Mouse (Mus musculus): ENCODE results near the gene Areg. TPM values are rescaled to one million over a fixed set of nuclear protein-coding genes. Genes with fewer than 3 reads are reported as not detected.
A peak's percentile ranks its signal among the peaks of the same experiment; 100 is the strongest.

The Areg gene
- polyA plus RNA-seq (2015; fragmentation: Nextera tagmentation; extraction: Ambion mirVana) = 0.14 and 0.34 TPM in 2 replicates

- WGBS = under 1% methylated on average over 44 of the region's 44 CpGs
- H3K27me3 ChIP-seq (ENCODE audit: insufficient read depth, low read length) = peaks cover 3% of the 10 kb centered on the region; the same call in 1 of the 2 replicates
Observed at GRCm38 (mm10) chr5:91139446-91139873, at the start of gene Areg. TSS of gene Areg (plus strand) at chr5:91139599.

GRCm38 (mm10) chr5:91090301-91090700, 49.1 kb upstream of the Areg start:
- H3K4me1 ChIP-seq (replicated peaks; ENCODE audit: insufficient read depth, low read length) = no peaks in the 10 kb centered on the region
- no peaks in the 10 kb centered on the region for H3K27me3 ChIP-seq (ENCODE audit: insufficient read depth, low read length)
- no peak overlapping the region for H3K9ac ChIP-seq (ENCODE audit: low read depth, low read length)
- H3K4me2 ChIP-seq (ENCODE audit: low read length) = no peak overlapping the region
- H3K9me3 ChIP-seq (replicated peaks; ENCODE audit: low read length) = no peaks in the 10 kb centered on the region
- H3K27ac ChIP-seq = no peak overlapping the region
- no peaks in the 10 kb centered on the region for H3K36me3 ChIP-seq (ENCODE audit: insufficient read depth, low read length)
- ATAC-seq (replicated peaks; ENCODE audit: low FRiP score, low read depth) = no peak
- 71% methylated on average over 3 of the region's 3 CpGs for WGBS
- no peak for DNase-seq (ENCODE audit: low spot score)
- TF ChIP-seq CTCF (IDR thresholded peaks at IDR 0.05; ENCODE audit: low read depth) = no peak
- H3K4me3 ChIP-seq (replicated peaks; ENCODE audit: low read depth, low read length) = no peak overlapping the region

More at GRCm38 (mm10) chr5:91139446-91139873, at the start of gene Areg:
- Histone ChIP-seq H3K36me3 (ENCODE audit: insufficient read depth, low read length) (no peaks in the 10 kb centered on the region), H3K4me2 (ENCODE audit: low read length) (peak within 1 kb of the TSS; percentile 80), H3K9ac (ENCODE audit: low read depth, low read length) (no peak within 1 kb of the TSS), H3K4me3 (replicated peaks; ENCODE audit: low read depth, low read length) (peak within 1 kb of the TSS; percentile 39), H3K9me3 (replicated peaks; ENCODE audit: low read length) (no peaks in the 10 kb centered on the region), H3K27ac (no peak within 1 kb of the TSS), H3K4me1 (replicated peaks; ENCODE audit: insufficient read depth, low read length) (no peaks in the 10 kb centered on the region)
- DNase-seq (ENCODE audit: low spot score) (peak; percentile 49), ATAC-seq (replicated peaks; ENCODE audit: low FRiP score, low read depth) (peak; percentile 81)
- peak; percentile 38; the same call in 1 of the 2 replicates for TF ChIP-seq CTCF (IDR thresholded peaks at IDR 0.05; ENCODE audit: low read depth)

GRCm38 (mm10) chr5:91097911-91098614, 41.3 kb upstream of the Areg start:
- 84% methylated on average over 10 of the region's 10 CpGs for WGBS
- Histone ChIP-seq H3K9me3 (replicated peaks; ENCODE audit: low read length) (no peaks in the 10 kb centered on the region), H3K27ac (no peak overlapping the region), H3K36me3 (ENCODE audit: insufficient read depth, low read length) (no peaks in the 10 kb centered on the region), H3K4me3 (replicated peaks; ENCODE audit: low read depth, low read length) (no peak overlapping the region), H3K27me3 (ENCODE audit: insufficient read depth, low read length) (no peaks in the 10 kb centered on the region), H3K9ac (ENCODE audit: low read depth, low read length) (no peak overlapping the region), H3K4me2 (ENCODE audit: low read length) (no peak overlapping the region), H3K4me1 (replicated peaks; ENCODE audit: insufficient read depth, low read length) (no peaks in the 10 kb centered on the region)
- TF ChIP-seq CTCF (IDR thresholded peaks at IDR 0.05; ENCODE audit: low read depth) = no peak
- DNase-seq (ENCODE audit: low spot score) (no peak), ATAC-seq (replicated peaks; ENCODE audit: low FRiP score, low read depth) (no peak)

GRCm38 (mm10) chr5:91101742-91102141, 37.7 kb upstream of the Areg start:
- no peaks in the 10 kb centered on the region for H3K4me1 ChIP-seq (replicated peaks; ENCODE audit: insufficient read depth, low read length)
- DNase-seq (ENCODE audit: low spot score) = no peak
- ATAC-seq (replicated peaks; ENCODE audit: low FRiP score, low read depth) = no peak
- H3K36me3 ChIP-seq (ENCODE audit: insufficient read depth, low read length) = no peaks in the 10 kb centered on the region
- 95% methylated on average over 5 of the region's 5 CpGs for WGBS
- H3K9ac ChIP-seq (ENCODE audit: low read depth, low read length) = no peak overlapping the region
- no peak for TF ChIP-seq CTCF (IDR thresholded peaks at IDR 0.05; ENCODE audit: low read depth)
- H3K27ac ChIP-seq = no peak overlapping the region
- H3K9me3 ChIP-seq (replicated peaks; ENCODE audit: low read length) = no peaks in the 10 kb centered on the region
- no peak overlapping the region for H3K4me3 ChIP-seq (replicated peaks; ENCODE audit: low read depth, low read length)
- H3K27me3 ChIP-seq (ENCODE audit: insufficient read depth, low read length) = no peaks in the 10 kb centered on the region
- H3K4me2 ChIP-seq (ENCODE audit: low read length) = no peak overlapping the region

GRCm38 (mm10) chr5:91103943-91104665, 35.3 kb upstream of the Areg start:
- no peaks in the 10 kb centered on the region for H3K9me3 ChIP-seq (replicated peaks; ENCODE audit: low read length)
- no peak overlapping the region for H3K4me3 ChIP-seq (replicated peaks; ENCODE audit: low read depth, low read length)
- WGBS = 71% methylated on average over 7 of the region's 7 CpGs
- ATAC-seq (replicated peaks; ENCODE audit: low FRiP score, low read depth) = no peak
- H3K27me3 ChIP-seq (ENCODE audit: insufficient read depth, low read length) = no peaks in the 10 kb centered on the region
- H3K27ac ChIP-seq = no peak overlapping the region
- no peak for DNase-seq (ENCODE audit: low spot score)
- no peak for TF ChIP-seq CTCF (IDR thresholded peaks at IDR 0.05; ENCODE audit: low read depth)
- H3K4me2 ChIP-seq (ENCODE audit: low read length) = no peak overlapping the region
- H3K4me1 ChIP-seq (replicated peaks; ENCODE audit: insufficient read depth, low read length) = no peaks in the 10 kb centered on the region
- H3K36me3 ChIP-seq (ENCODE audit: insufficient read depth, low read length) = no peaks in the 10 kb centered on the region
- no peak overlapping the region for H3K9ac ChIP-seq (ENCODE audit: low read depth, low read length)

- DNase-seq (ENCODE audit: low spot score) = no peak
- H3K9me3 ChIP-seq (replicated peaks; ENCODE audit: low read length) = no peaks in the 10 kb centered on the region
- WGBS = 64% methylated on average over 5 of the region's 5 CpGs
- H3K27ac ChIP-seq = no peak overlapping the region
- no peak for TF ChIP-seq CTCF (IDR thresholded peaks at IDR 0.05; ENCODE audit: low read depth)
- no peak for ATAC-seq (replicated peaks; ENCODE audit: low FRiP score, low read depth)
- H3K9ac ChIP-seq (ENCODE audit: low read depth, low read length) = no peak overlapping the region
- H3K4me2 ChIP-seq (ENCODE audit: low read length) = no peak overlapping the region
- H3K27me3 ChIP-seq (ENCODE audit: insufficient read depth, low read length) = no peaks in the 10 kb centered on the region
- no peaks in the 10 kb centered on the region for H3K4me1 ChIP-seq (replicated peaks; ENCODE audit: insufficient read depth, low read length)
- H3K4me3 ChIP-seq (replicated peaks; ENCODE audit: low read depth, low read length) = no peak overlapping the region
- no peaks in the 10 kb centered on the region for H3K36me3 ChIP-seq (ENCODE audit: insufficient read depth, low read length)
Observed at GRCm38 (mm10) chr5:91106248-91106647, 33.2 kb upstream of the Areg start.
